Mouse (Mus musculus) ES-E14 (cell line): ENCODE data around the gene Vps16. TPM values are rescaled to one million over a fixed set of nuclear protein-coding genes. Genes with fewer than 3 reads are reported as not detected.
A peak's percentile ranks its signal among the peaks of the same experiment; 100 is the strongest.

Experiments used
- DNase-seq: peaks from one replicate; pipeline ENCODE4 v3.0.0-alpha.2; 2013; ENCODE audit warnings: low read depth, low spot score
- H3K27ac ChIP-seq: 2 replicates; pipeline ENCODE4 v1.5.1; 2012; ENCODE audit warnings: low read depth, mild to moderate bottlenecking, low read length, moderate library complexity, mixed read lengths; ENCODE audit not compliant: poor library complexity, insufficient read depth, severe bottlenecking
- H3K36me3 ChIP-seq: 2 replicates; pipeline ENCODE4 v1.6.1; 2012; ENCODE audit warnings: mild to moderate bottlenecking, low read length, moderate library complexity, mixed read lengths; ENCODE audit not compliant: control insufficient read depth, poor library complexity, insufficient read depth, severe bottlenecking
- H3K4me1 ChIP-seq, 2 experiments: fragments of 150-350 bp in 1 of 2; sonication (generic) in 1 of 2; 2 replicates each; pipeline ENCODE4 v1.6.1; 2012; ENCODE audit warnings: low read length in 2 of 2, mild to moderate bottlenecking in 1 of 2, mixed read lengths in 1 of 2; ENCODE audit not compliant: control insufficient read depth in 2 of 2, insufficient read depth in 2 of 2, poor library complexity in 1 of 2
- H3K4me3 ChIP-seq, 2 experiments: fragments of 150-350 bp in 1 of 2; sonication (generic) in 1 of 2; 2 replicates each; pipeline ENCODE4 v1.5.1; 2012; ENCODE audit warnings: low read length in 2 of 2, low read depth in 1 of 2, mild to moderate bottlenecking in 1 of 2, mixed read lengths in 1 of 2; ENCODE audit not compliant: insufficient read depth in 1 of 2, poor library complexity in 1 of 2, severe bottlenecking in 1 of 2
- H3K9ac ChIP-seq: 2 replicates; pipeline ENCODE4 v1.6.1; 2012; ENCODE audit warnings: low read depth, mild to moderate bottlenecking, low read length, mixed read lengths; ENCODE audit not compliant: poor library complexity, insufficient read depth, severe bottlenecking
- H3K9me3 ChIP-seq: fragments of 150-350 bp; sonication (generic); 2 replicates; pipeline ENCODE4 v1.6.1; 2012; ENCODE audit warnings: low read depth, mild to moderate bottlenecking, low read length; ENCODE audit not compliant: control insufficient read depth, insufficient read depth
- CHD2 ChIP-seq: IDR thresholded peaks from 2 replicates; pipeline ENCODE4 v1.6.1; 2014; ENCODE audit warnings: mild to moderate bottlenecking, low read depth, low read length, inconsistent platforms
- HCFC1 ChIP-seq: IDR thresholded peaks from 2 replicates; pipeline ENCODE4 v1.6.1; 2012; ENCODE audit warnings: low read length, inconsistent platforms, borderline replicate concordance; ENCODE audit not compliant: insufficient read depth
- MAFK ChIP-seq: IDR thresholded peaks from 2 replicates; pipeline ENCODE4 v1.6.1; 2014; ENCODE audit warnings: mild to moderate bottlenecking, low read depth, low read length, inconsistent platforms; ENCODE audit not compliant: insufficient read depth
- ZC3H11A ChIP-seq: IDR thresholded peaks from 2 replicates; pipeline ENCODE4 v1.6.1; 2012; ENCODE audit warnings: low read depth, mild to moderate bottlenecking, inconsistent platforms, low read length, borderline replicate concordance
- ZNF384 ChIP-seq: IDR thresholded peaks from 2 replicates; pipeline ENCODE4 v1.6.1; 2012; ENCODE audit warnings: low read depth, low read length, inconsistent platforms
- in situ Hi-C, 2 experiments: fragments of 600-800 bp; cut with MboI; formaldehyde crosslinking; loops; one replicate each; pipeline ENCODE4 v1.15.1; 2025; ENCODE audit warnings: low sequenced_read_pairs in 2 of 2, inconsistent platforms in 1 of 2; ENCODE audit not compliant: unreplicated experiment in 2 of 2
- total RNA-seq: library from RNA; depleted of rRNA; stranded (reverse); fragments of 300-350 nt; gene quantifications from 2 replicates; pipeline ENCODE4 v1.2.3, GENCODE M21; 2012

The Vps16 gene
- total RNA-seq, 1 experiment, result 111 TPM

DNA sequence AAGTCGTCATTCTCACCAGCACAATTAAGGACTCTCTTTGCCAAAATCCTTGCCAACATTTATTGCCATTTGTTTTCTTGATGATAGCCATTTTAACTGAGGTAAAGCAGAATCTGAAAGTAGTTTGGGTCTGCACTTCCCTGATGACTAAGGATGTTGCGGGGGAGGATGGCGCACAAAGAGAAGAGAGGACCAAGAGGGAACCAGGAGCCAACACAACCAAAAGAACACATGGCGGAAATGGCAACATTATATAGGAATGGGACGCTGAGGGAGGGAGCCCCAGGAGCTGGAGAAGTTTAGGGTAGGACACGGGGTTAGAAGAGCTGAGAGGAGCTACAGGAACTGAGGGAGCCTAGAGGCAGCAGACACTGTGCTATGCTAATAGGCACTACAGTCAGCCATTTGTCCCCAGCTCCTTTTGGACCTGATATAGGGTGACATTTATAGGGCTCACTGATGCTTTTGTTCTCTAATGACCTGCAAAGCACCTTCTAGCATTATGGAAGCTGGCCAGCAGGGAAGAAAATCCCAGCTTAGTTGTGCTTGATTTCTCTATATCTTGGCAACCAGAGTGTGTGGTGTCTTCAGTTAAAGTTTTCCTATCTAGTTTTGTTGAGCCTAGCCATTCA, 52.6 kb downstream of the Vps16 start:
- H3K27ac ChIP-seq, result no peak overlapping the region
- H3K9me3 ChIP-seq, result no peaks in the 10 kb centered on the region
- H3K9ac ChIP-seq, result no peak overlapping the region
- DNase-seq, result no peak
- H3K4me3 ChIP-seq, result no peak overlapping the region
- peaks cover 0 to 2% of the 10 kb centered on the region in 2 experiments; a peak in 1 of 4 replicates for H3K4me1 ChIP-seq
- H3K36me3 ChIP-seq, result no peaks in the 10 kb centered on the region
- TF ChIP-seq ZC3H11A, result no peak
- TF ChIP-seq CHD2, result no peak
- no peak for TF ChIP-seq ZNF384
- no peak for TF ChIP-seq HCFC1
- no peak for TF ChIP-seq MAFK
- in situ Hi-C loops, result no loop called here

DNA sequence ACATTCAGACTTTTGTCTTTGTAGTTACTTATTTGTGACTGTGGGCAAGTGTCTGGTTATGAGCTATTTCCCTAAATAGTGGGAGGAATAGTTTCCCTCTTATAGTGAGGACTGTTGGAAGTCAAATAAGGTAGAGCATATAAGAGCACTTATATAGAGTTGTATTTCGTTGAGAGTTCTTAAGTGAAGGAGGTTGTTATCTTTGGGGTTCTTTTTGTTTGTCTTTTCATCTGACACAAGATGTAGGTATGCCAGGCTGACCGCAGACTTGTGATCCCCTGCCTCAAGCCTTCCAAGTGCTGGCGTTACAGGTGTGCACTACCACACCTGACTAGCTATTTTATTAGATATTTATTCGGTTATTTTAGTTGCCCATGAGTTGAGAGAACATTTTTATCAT, 58.0 kb downstream of the Vps16 start:
- Histone ChIP-seq H3K4me1 (peaks cover 0 to 2% of the 10 kb centered on the region in 2 experiments; a peak in 1 of 4 replicates), H3K9ac (no peak overlapping the region), H3K9me3 (no peaks in the 10 kb centered on the region), H3K27ac (no peak overlapping the region), H3K4me3 (no peak overlapping the region), H3K36me3 (no peaks in the 10 kb centered on the region)
- no peak for DNase-seq
- TF ChIP-seq ZNF384 (no peak), HCFC1 (no peak), CHD2 (no peak), ZC3H11A (no peak), MAFK (no peak)
- in situ Hi-C loops, result no loop called here

DNA sequence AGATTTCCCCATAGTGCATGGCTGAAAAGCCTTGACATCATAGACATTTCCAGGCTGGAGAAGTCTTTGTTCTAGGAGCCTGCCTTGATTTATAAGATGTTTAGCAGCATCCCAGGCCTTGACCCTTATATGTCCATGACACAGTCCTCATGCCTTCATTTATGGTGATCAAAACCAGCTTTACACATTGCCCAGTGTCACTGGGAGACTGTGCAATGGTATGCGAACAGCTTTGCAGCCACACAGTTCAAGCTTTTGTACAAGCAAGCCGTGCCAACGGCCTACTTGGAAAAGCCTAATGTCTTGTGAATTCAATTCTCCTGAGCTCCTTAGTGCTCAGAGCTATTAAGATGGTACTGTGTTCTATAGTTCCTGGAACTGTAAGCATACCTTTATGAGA, 58.6 kb downstream of the Vps16 start:
- H3K36me3 ChIP-seq, result no peaks in the 10 kb centered on the region
- H3K4me1 ChIP-seq, result peaks cover 0 to 2% of the 10 kb centered on the region in 2 experiments; a peak in 1 of 4 replicates
- H3K27ac ChIP-seq, result no peak overlapping the region
- H3K9me3 ChIP-seq, result no peaks in the 10 kb centered on the region
- DNase-seq, result no peak
- H3K9ac ChIP-seq, result no peak overlapping the region
- in situ Hi-C loops, result no loop called here
- no peak overlapping the region for H3K4me3 ChIP-seq
- TF ChIP-seq MAFK (no peak), ZC3H11A (no peak), ZNF384 (no peak), HCFC1 (no peak)

DNA sequence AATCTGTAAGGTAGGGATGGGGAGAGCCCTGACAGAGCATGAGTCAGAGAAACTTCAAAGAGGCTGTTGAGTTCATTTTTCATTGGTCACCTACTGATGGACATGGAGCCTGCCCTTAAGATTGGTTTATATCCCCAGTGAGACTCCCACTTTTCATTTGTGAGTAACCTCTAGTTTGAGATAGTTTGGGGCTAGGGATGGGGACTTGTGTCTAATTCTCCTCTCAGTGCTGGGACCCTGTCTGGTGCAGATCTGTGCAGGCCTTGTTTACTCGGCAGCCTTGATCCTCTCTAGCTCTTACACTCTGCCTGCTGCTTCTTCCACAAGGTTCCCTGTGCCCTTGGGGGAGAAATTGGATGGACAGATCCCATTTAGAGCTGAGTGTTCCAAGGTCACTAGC, 60.1 kb downstream of the Vps16 start:
- TF ChIP-seq ZNF384, result no peak
- TF ChIP-seq ZC3H11A, result no peak
- no peak for TF ChIP-seq MAFK
- TF ChIP-seq HCFC1, result no peak
- no peak for TF ChIP-seq CHD2
- Histone ChIP-seq H3K9me3 (no peaks in the 10 kb centered on the region), H3K9ac (no peak overlapping the region), H3K27ac (no peak overlapping the region), H3K36me3 (no peaks in the 10 kb centered on the region), H3K4me1 (peaks cover 2% of the 10 kb centered on the region in 2 experiments; a peak in 2 of 4 replicates), H3K4me3 (no peak overlapping the region)
- DNase-seq, result no peak
- in situ Hi-C loops, result no loop called here

DNA sequence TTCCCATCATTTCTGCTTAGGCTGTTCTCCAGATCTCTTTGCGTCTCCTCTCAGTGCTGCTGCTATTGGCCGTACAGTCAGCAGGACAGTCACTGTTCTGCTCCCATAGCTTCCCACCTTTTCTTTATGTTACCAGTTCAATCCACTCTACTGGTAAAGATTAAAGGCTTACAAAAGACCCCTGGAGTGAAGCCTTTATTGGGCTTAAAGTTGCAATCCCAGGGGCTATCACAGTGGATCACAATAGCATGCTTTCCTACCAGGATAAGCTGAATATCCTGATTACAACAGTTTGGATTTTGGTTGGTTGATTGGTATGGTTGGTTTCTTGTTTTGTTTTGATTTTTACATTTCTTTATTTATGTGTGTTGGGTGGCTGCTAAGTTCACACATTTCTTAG, 63.9 kb downstream of the Vps16 start:
- in situ Hi-C loops, result no loop called here
- DNase-seq, result peak; percentile 63
- Histone ChIP-seq H3K4me1 (peaks cover 2 to 6% of the 10 kb centered on the region in 2 experiments; a peak in 2 of 4 replicates), H3K4me3 (no peak overlapping the region), H3K36me3 (no peaks in the 10 kb centered on the region), H3K27ac (no peak overlapping the region), H3K9ac (no peak overlapping the region), H3K9me3 (no peaks in the 10 kb centered on the region)
- TF ChIP-seq ZNF384 (no peak), CHD2 (peak; percentile 15; the same call in 1 of the 2 replicates)
